ENCODE assay signal across 16 mouse cellular contexts in the genomic region with DNA sequence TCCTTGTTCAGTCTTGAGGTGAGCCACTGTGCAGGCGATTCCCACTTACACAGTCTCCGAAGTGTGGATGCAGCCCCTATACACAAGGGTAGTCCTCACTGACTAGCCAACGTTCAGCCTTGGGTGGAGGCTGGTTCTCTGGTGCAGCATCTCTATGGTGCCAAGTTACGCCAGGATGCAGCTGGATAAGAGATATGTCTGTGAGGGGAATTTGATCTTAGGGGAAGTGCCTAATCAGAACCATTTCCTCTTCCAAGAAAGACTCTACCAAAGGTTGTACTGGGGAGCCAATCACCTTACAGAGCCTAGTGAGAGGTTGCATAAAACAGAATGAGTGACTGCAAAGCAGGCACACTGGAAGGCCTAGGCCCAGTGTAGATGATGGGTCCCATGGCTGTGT.
"Had no signal": no experiment of that assay in that cellular context is flagged by ENCODE, and none has a peak within 500 bp of the region (broad histone marks: within the 10 kb centered on the region; RNA-seq: fewer than 3 reads in every experiment).

No protein-coding gene starts in this region.

- H3K4me2 ChIP-seq: kidney, embryonic 15.5 days; limb, embryonic 12.5 days; limb, embryonic 15.5 days; liver, embryonic 13.5 days; midbrain, embryonic 13.5 days had no signal

- H3K4me1 ChIP-seq: kidney, embryonic 15.5 days; limb, embryonic 12.5 days; liver, embryonic 13.5 days; midbrain, embryonic 10.5 days; midbrain, embryonic 13.5 days had no signal

- H3K9me3 ChIP-seq: kidney, embryonic 15.5 days; limb, embryonic 12.5 days; limb, embryonic 15.5 days; midbrain, embryonic 10.5 days; midbrain, embryonic 13.5 days had no signal

- H3K36me3 ChIP-seq: kidney, embryonic 15.5 days; limb, embryonic 12.5 days; limb, embryonic 15.5 days; liver, embryonic 13.5 days; midbrain, embryonic 10.5 days; midbrain, embryonic 13.5 days had no signal

- DNase-seq: kidney, postnatal 14 days; kidney, postnatal 4 days; left cerebral cortex, postnatal 4 days; liver, embryonic 13.5 days; lung, adult 2 months; lung, postnatal 14 days; lung, postnatal 4 days; thymus, adult 2 months; thymus, postnatal 14 days; thymus, postnatal 4 days had no signal

- H3K27me3 ChIP-seq: kidney, embryonic 15.5 days; limb, embryonic 12.5 days; limb, embryonic 15.5 days; liver, embryonic 13.5 days; midbrain, embryonic 13.5 days had no signal

- ATAC-seq: midbrain, embryonic 13.5 days had no signal

- H3K9ac ChIP-seq: kidney, embryonic 15.5 days; limb, embryonic 12.5 days; limb, embryonic 15.5 days; liver, embryonic 13.5 days; midbrain, embryonic 13.5 days had no signal

- H3K27ac ChIP-seq: kidney, embryonic 15.5 days; limb, embryonic 12.5 days; limb, embryonic 15.5 days; liver, embryonic 13.5 days; midbrain, embryonic 10.5 days; midbrain, embryonic 13.5 days; stomach, postnatal 0 days had no signal

- H3K4me3 ChIP-seq: kidney, embryonic 15.5 days; limb, embryonic 12.5 days; limb, embryonic 15.5 days; liver, embryonic 13.5 days; midbrain, embryonic 10.5 days; midbrain, embryonic 13.5 days had no signal
